Mouse (Mus musculus): ENCODE results near the gene Sys1. TPM values are rescaled to one million over a fixed set of nuclear protein-coding genes. Genes with fewer than 3 reads are reported as not detected.

The Sys1 gene
- polyA plus RNA-seq, 1 experiment from 2014 or later = 76.9 TPM

- no peak overlapping the region for H3K4me2 ChIP-seq (ENCODE audit: low read length)
- H3K4me3 ChIP-seq (replicated peaks; ENCODE audit: low read length) = no peak overlapping the region
- no peak overlapping the region for H3K9ac ChIP-seq (replicated peaks; ENCODE audit: low read depth, low read length)
- no peaks in the 10 kb centered on the region for H3K9me3 ChIP-seq (ENCODE audit: control insufficient read depth, low read length)
- WGBS = 76% methylated on average over 10 of the region's 10 CpGs
- H3K27me3 ChIP-seq (replicated peaks; ENCODE audit: control insufficient read depth, insufficient read depth, low read length) = no peaks in the 10 kb centered on the region
- ATAC-seq = no peak
- no peak overlapping the region for H3K27ac ChIP-seq (ENCODE audit: low read length)
- no peaks in the 10 kb centered on the region for H3K36me3 ChIP-seq (ENCODE audit: control insufficient read depth, insufficient read depth)
- H3K4me1 ChIP-seq (replicated peaks; ENCODE audit: control insufficient read depth, insufficient read depth, low read length) = no peaks in the 10 kb centered on the region; the same call in 1 of the 2 replicates
Measured at GRCm38 (mm10) chr2:164523301-164523773, 66.6 kb downstream of the Sys1 start.

- Histone ChIP-seq H3K9me3 (ENCODE audit: control insufficient read depth, low read length) (no peaks in the 10 kb centered on the region), H3K9ac (replicated peaks; ENCODE audit: low read depth, low read length) (no peak overlapping the region), H3K4me3 (replicated peaks; ENCODE audit: low read length) (no peak overlapping the region), H3K36me3 (ENCODE audit: control insufficient read depth, insufficient read depth) (no peaks in the 10 kb centered on the region), H3K4me1 (replicated peaks; ENCODE audit: control insufficient read depth, insufficient read depth, low read length) (no peaks in the 10 kb centered on the region), H3K27ac (ENCODE audit: low read length) (no peak overlapping the region), H3K4me2 (ENCODE audit: low read length) (no peak overlapping the region), H3K27me3 (replicated peaks; ENCODE audit: control insufficient read depth, insufficient read depth, low read length) (no peaks in the 10 kb centered on the region)
- WGBS = 70% methylated on average over 5 of the region's 5 CpGs
- ATAC-seq = no peak
Measured at GRCm38 (mm10) chr2:164528557-164528956, 71.8 kb downstream of the Sys1 start.

Other genes with a start within 250 kb of the Sys1 start
- not detected in 2 replicates for gene Wfdc15b, start 235.3 kb upstream of the Sys1 start, polyA plus RNA-seq (2015; fragmentation: Nextera tagmentation; extraction: Ambion mirVana)
- gene Svs2, start 218.5 kb upstream of the Sys1 start, polyA plus RNA-seq (2015; fragmentation: Nextera tagmentation; extraction: Ambion mirVana) = not detected in 2 replicates
- gene Svs3b, start 200.3 kb upstream of the Sys1 start, polyA plus RNA-seq (2015; fragmentation: Nextera tagmentation; extraction: Ambion mirVana) = not detected in 2 replicates
- not detected in 2 replicates for gene Svs4, start 178.5 kb upstream of the Sys1 start, polyA plus RNA-seq (2015; fragmentation: Nextera tagmentation; extraction: Ambion mirVana)
- not detected in 2 replicates for gene Svs3a, start 167.7 kb upstream of the Sys1 start, polyA plus RNA-seq (2015; fragmentation: Nextera tagmentation; extraction: Ambion mirVana)
- gene Svs6, start 140.2 kb upstream of the Sys1 start, polyA plus RNA-seq (2015; fragmentation: Nextera tagmentation; extraction: Ambion mirVana) = not detected in 2 replicates
- gene Svs5, start 124.2 kb upstream of the Sys1 start, polyA plus RNA-seq (2015; fragmentation: Nextera tagmentation; extraction: Ambion mirVana) = not detected in 2 replicates
- not detected in 2 replicates for gene Slpi, start 67.9 kb upstream of the Sys1 start, polyA plus RNA-seq (2015; fragmentation: Nextera tagmentation; extraction: Ambion mirVana)
- gene Rbpjl, start 53.8 kb upstream of the Sys1 start, polyA plus RNA-seq (2015; fragmentation: Nextera tagmentation; extraction: Ambion mirVana) = 0.10 and 0.11 TPM in 2 replicates
- gene Matn4, start 51.8 kb upstream of the Sys1 start, polyA plus RNA-seq (2015; fragmentation: Nextera tagmentation; extraction: Ambion mirVana) = 2.0 and 3.1 TPM in 2 replicates
- 5.1 and 8.2 TPM in 2 replicates for gene Sdc4, start 13.1 kb upstream of the Sys1 start, polyA plus RNA-seq (2015; fragmentation: Nextera tagmentation; extraction: Ambion mirVana)
- gene Gm20458, start 4.0 kb downstream of the Sys1 start, polyA plus RNA-seq (2015; fragmentation: Nextera tagmentation; extraction: Ambion mirVana) = 9.8 and 11.4 TPM in 2 replicates
- gene Trp53tg5, start 16.8 kb downstream of the Sys1 start, polyA plus RNA-seq (2015; fragmentation: Nextera tagmentation; extraction: Ambion mirVana) = not detected in 2 replicates
- 5.3 and 9.2 TPM in 2 replicates for gene Dbndd2, start 29.1 kb downstream of the Sys1 start, polyA plus RNA-seq (2015; fragmentation: Nextera tagmentation; extraction: Ambion mirVana)
- gene Pigt, start 40.6 kb downstream of the Sys1 start, polyA plus RNA-seq (2015; fragmentation: Nextera tagmentation; extraction: Ambion mirVana) = 58.6 and 68.3 TPM in 2 replicates
- 1.4 and 3.0 TPM in 2 replicates for gene Wfdc2, start 105.4 kb downstream of the Sys1 start, polyA plus RNA-seq (2015; fragmentation: Nextera tagmentation; extraction: Ambion mirVana)
- not detected in 2 replicates for gene Spint3, start 116.5 kb downstream of the Sys1 start, polyA plus RNA-seq (2015; fragmentation: Nextera tagmentation; extraction: Ambion mirVana)
- not detected in 2 replicates for gene Wfdc6a, start 128.5 kb downstream of the Sys1 start, polyA plus RNA-seq (2015; fragmentation: Nextera tagmentation; extraction: Ambion mirVana)
- gene Eppin, start 136.6 kb downstream of the Sys1 start, polyA plus RNA-seq (2015; fragmentation: Nextera tagmentation; extraction: Ambion mirVana) = not detected in 2 replicates
- gene Wfdc6b, start 156.6 kb downstream of the Sys1 start, polyA plus RNA-seq (2015; fragmentation: Nextera tagmentation; extraction: Ambion mirVana) = not detected in 2 replicates
- gene Wfdc8, start 156.7 kb downstream of the Sys1 start, polyA plus RNA-seq (2015; fragmentation: Nextera tagmentation; extraction: Ambion mirVana) = not detected in 2 replicates
- not detected in 2 replicates for gene Wfdc16, start 181.8 kb downstream of the Sys1 start, polyA plus RNA-seq (2015; fragmentation: Nextera tagmentation; extraction: Ambion mirVana)
- gene Wfdc10, start 199.1 kb downstream of the Sys1 start, polyA plus RNA-seq (2015; fragmentation: Nextera tagmentation; extraction: Ambion mirVana) = not detected in 2 replicates
- not detected in 2 replicates for gene Wfdc9, start 199.6 kb downstream of the Sys1 start, polyA plus RNA-seq (2015; fragmentation: Nextera tagmentation; extraction: Ambion mirVana)
- gene Wfdc11, start 217.1 kb downstream of the Sys1 start, polyA plus RNA-seq (2015; fragmentation: Nextera tagmentation; extraction: Ambion mirVana) = not detected in 2 replicates
- gene Wfdc13, start 228.1 kb downstream of the Sys1 start, polyA plus RNA-seq (2015; fragmentation: Nextera tagmentation; extraction: Ambion mirVana) = not detected in 2 replicates
- not detected in 2 replicates for gene Spint4, start 241.5 kb downstream of the Sys1 start, polyA plus RNA-seq (2015; fragmentation: Nextera tagmentation; extraction: Ambion mirVana)